Mouse (Mus musculus) kidney, adult 2 months (tissue): ENCODE measurements around the gene Cdc37l1.

Experiments
- CTCF ChIP-seq: fragments of 200-500 bp; conservative IDR thresholded peaks from 2 replicates; pipeline ENCODE4 v1.5.1; 2011; ENCODE audit warnings: low read depth, mild to moderate bottlenecking, control low read depth, low read length, moderate library complexity, mixed read lengths; ENCODE audit not compliant: insufficient read depth, insufficient read length
- POLR2A ChIP-seq: fragments of 200-500 bp; IDR thresholded peaks from one replicate; pipeline ENCODE4 v1.6.1; 2011; ENCODE audit warnings: low read depth, low read length, control low read depth

DNA sequence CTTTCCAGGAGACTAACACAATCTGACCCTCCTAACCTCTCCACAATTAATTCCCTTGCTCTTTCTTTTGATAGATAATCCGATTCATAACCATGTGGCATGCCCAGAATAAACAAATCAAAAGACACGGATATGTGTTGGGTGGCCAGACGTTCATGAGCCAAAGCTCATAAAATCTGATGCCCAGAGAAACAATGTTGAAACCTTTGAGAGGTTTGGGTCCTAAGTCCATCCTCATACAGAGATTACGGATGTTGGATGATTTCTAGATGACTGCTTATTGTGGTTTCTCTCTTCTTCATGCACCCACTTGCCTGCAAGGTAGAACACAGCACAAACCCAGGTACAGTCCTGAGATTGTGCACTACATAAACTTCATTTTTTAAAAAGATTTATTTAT lies 50.1 kb downstream of the Cdc37l1 start:
- no peak for TF ChIP-seq CTCF
- no peak for TF ChIP-seq POLR2A
